Mouse (Mus musculus): Measurements from ENCODE around the gene Olfr97. TPM values are rescaled to one million over a fixed set of nuclear protein-coding genes. Genes with fewer than 3 reads are reported as not detected.

Olfr97 gene
- total and polyA plus RNA-seq, 3 experiments = 0.11 TPM; not detected in 2

GRCm38 (mm10) chr17:37190711-37191110 is 46.4 kb downstream of the Olfr97 start:
- Histone ChIP-seq H3K36me3 (replicated peaks) (no peaks in the 10 kb centered on the region), H3K27me3 (ENCODE audit: insufficient read depth, low read length) (no peaks in the 10 kb centered on the region), H3K9me3 (replicated peaks) (no peaks in the 10 kb centered on the region), H3K4me1 (ENCODE audit: insufficient read depth, low read depth, low read length) (no peaks in the 10 kb centered on the region), H3K4me3 (ENCODE audit: low read depth, low read length) (no peak overlapping the region)
- no peak for ATAC-seq (ENCODE audit: extremely low read depth, insufficient number of reproducible peaks, low FRiP score, poor library complexity, severe bottlenecking)
- no peak for DNase-seq (ENCODE audit: low spot score)
- no peak for TF ChIP-seq GATA2 (IDR thresholded peaks at IDR 0.05; ENCODE audit: borderline replicate concordance, low read depth, low read length)
- no peak for TF ChIP-seq CTCF (IDR thresholded peaks at IDR 0.05; ENCODE audit: low read depth, low read length)
- TF ChIP-seq GATA1 (IDR thresholded peaks at IDR 0.05; ENCODE audit: borderline replicate concordance, low read length) = no peak
- TF ChIP-seq TAL1 (conservative IDR thresholded peaks at IDR 0.05; ENCODE audit: low read depth, low read length) = no peak
- no peak for TF ChIP-seq POLR2AphosphoS5 (IDR thresholded peaks at IDR 0.05; ENCODE audit: insufficient replicate concordance, low read depth, low read length)

- ATAC-seq (ENCODE audit: extremely low read depth, insufficient number of reproducible peaks, low FRiP score, poor library complexity, severe bottlenecking) (no peak), DNase-seq (ENCODE audit: low spot score) (no peak)
- Histone ChIP-seq H3K27me3 (ENCODE audit: insufficient read depth, low read length) (no peaks in the 10 kb centered on the region), H3K36me3 (replicated peaks) (no peaks in the 10 kb centered on the region), H3K4me3 (ENCODE audit: low read depth, low read length) (no peak overlapping the region), H3K9me3 (replicated peaks) (no peaks in the 10 kb centered on the region), H3K4me1 (ENCODE audit: insufficient read depth, low read depth, low read length) (no peaks in the 10 kb centered on the region; the same call in 1 of the 2 replicates)
- no peak for TF ChIP-seq GATA2 (IDR thresholded peaks at IDR 0.05; ENCODE audit: borderline replicate concordance, low read depth, low read length)
- TF ChIP-seq TAL1 (conservative IDR thresholded peaks at IDR 0.05; ENCODE audit: low read depth, low read length) = no peak
These were observed 51.7 kb downstream of the Olfr97 start for GRCm38 (mm10) chr17:37185474-37185873.

Other genes starting within 250 kb of the Olfr97 start
Only the 20 nearest of the 25 such genes appear.
- 35.2 and 36.4 TPM in 2 replicates for gene Gabbr1, start 191.4 kb downstream of the Olfr97 start, total RNA-seq (2014; fragmentation: Nextera tagmentation)
- gene Gabbr1, start 191.4 kb downstream of the Olfr97 start, total RNA-seq (2017) = 11.7 and 12.4 TPM in 2 replicates
- gene Gabbr1, start 191.4 kb downstream of the Olfr97 start, polyA plus RNA-seq (2012) = 31.9 and 42.6 TPM in 2 replicates
- not detected in 2 replicates for gene Olfr90, start 148.8 kb downstream of the Olfr97 start, total RNA-seq (2014; fragmentation: Nextera tagmentation)
- gene Olfr90, start 148.8 kb downstream of the Olfr97 start, total RNA-seq (2017) = 0.06 and 0.27 TPM in 2 replicates
- gene Olfr90, start 148.8 kb downstream of the Olfr97 start, polyA plus RNA-seq (2012) = not detected in 2 replicates
- gene Olfr91, start 139.1 kb downstream of the Olfr97 start, total RNA-seq (2014; fragmentation: Nextera tagmentation) = not detected in 2 replicates
- gene Olfr91, start 139.1 kb downstream of the Olfr97 start, total RNA-seq (2017) = 0.05 and 0.06 TPM in 2 replicates
- gene Olfr91, start 139.1 kb downstream of the Olfr97 start, polyA plus RNA-seq (2012) = not detected in 2 replicates
- not detected in 2 replicates for gene Olfr92, start 117.2 kb downstream of the Olfr97 start, total RNA-seq (2014; fragmentation: Nextera tagmentation)
- not detected in 2 replicates for gene Olfr92, start 117.2 kb downstream of the Olfr97 start, total RNA-seq (2017)
- gene Olfr92, start 117.2 kb downstream of the Olfr97 start, polyA plus RNA-seq (2012) = not detected in 2 replicates
- gene Olfr93, start 75.8 kb downstream of the Olfr97 start, total RNA-seq (2014; fragmentation: Nextera tagmentation) = not detected in 2 replicates
- gene Olfr93, start 75.8 kb downstream of the Olfr97 start, total RNA-seq (2017) = 0.06 and 0.27 TPM in 2 replicates
- not detected in 2 replicates for gene Olfr93, start 75.8 kb downstream of the Olfr97 start, polyA plus RNA-seq (2012)
- not detected in 2 replicates for gene Ubd, start 43.4 kb downstream of the Olfr97 start, total RNA-seq (2014; fragmentation: Nextera tagmentation)
- not detected in 2 replicates for gene Ubd, start 43.4 kb downstream of the Olfr97 start, total RNA-seq (2017)
- gene Ubd, start 43.4 kb downstream of the Olfr97 start, polyA plus RNA-seq (2012) = not detected in 2 replicates
- gene Olfr94, start 36.3 kb downstream of the Olfr97 start, total RNA-seq (2014; fragmentation: Nextera tagmentation) = not detected in 2 replicates
- gene Olfr94, start 36.3 kb downstream of the Olfr97 start, total RNA-seq (2017) = 0.06 and 0.11 TPM in 2 replicates
- not detected in 2 replicates for gene Olfr94, start 36.3 kb downstream of the Olfr97 start, polyA plus RNA-seq (2012)
- gene Olfr95, start 24.2 kb downstream of the Olfr97 start, total RNA-seq (2014; fragmentation: Nextera tagmentation) = not detected in 2 replicates
- gene Olfr95, start 24.2 kb downstream of the Olfr97 start, total RNA-seq (2017) = under 0.01 and 0.05 TPM in 2 replicates
- not detected in 2 replicates for gene Olfr95, start 24.2 kb downstream of the Olfr97 start, polyA plus RNA-seq (2012)
- not detected in 2 replicates for gene Olfr96, start 17.2 kb downstream of the Olfr97 start, total RNA-seq (2014; fragmentation: Nextera tagmentation)
- 0.06 TPM in 1 of 2 replicates, not detected in the other for gene Olfr96, start 17.2 kb downstream of the Olfr97 start, total RNA-seq (2017)
- gene Olfr96, start 17.2 kb downstream of the Olfr97 start, polyA plus RNA-seq (2012) = not detected in 2 replicates
- not detected in 2 replicates for gene Olfr98, start 26.4 kb upstream of the Olfr97 start, total RNA-seq (2014; fragmentation: Nextera tagmentation)
- not detected in 2 replicates for gene Olfr98, start 26.4 kb upstream of the Olfr97 start, total RNA-seq (2017)
- not detected in 2 replicates for gene Olfr98, start 26.4 kb upstream of the Olfr97 start, polyA plus RNA-seq (2012)
- not detected in 2 replicates for gene H2-M3, start 32.9 kb upstream of the Olfr97 start, total RNA-seq (2014; fragmentation: Nextera tagmentation)
- not detected in 2 replicates for gene H2-M3, start 32.9 kb upstream of the Olfr97 start, total RNA-seq (2017)
- not detected in 2 replicates for gene H2-M3, start 32.9 kb upstream of the Olfr97 start, polyA plus RNA-seq (2012)
- not detected in 2 replicates for gene Olfr99, start 46.1 kb upstream of the Olfr97 start, total RNA-seq (2014; fragmentation: Nextera tagmentation)
- not detected in 2 replicates for gene Olfr99, start 46.1 kb upstream of the Olfr97 start, total RNA-seq (2017)
- gene Olfr99, start 46.1 kb upstream of the Olfr97 start, polyA plus RNA-seq (2012) = not detected in 2 replicates
- not detected in 2 replicates for gene Olfr101, start 67.0 kb upstream of the Olfr97 start, total RNA-seq (2014; fragmentation: Nextera tagmentation)
- 0.05 and 0.12 TPM in 2 replicates for gene Olfr101, start 67.0 kb upstream of the Olfr97 start, total RNA-seq (2017)
- gene Olfr101, start 67.0 kb upstream of the Olfr97 start, polyA plus RNA-seq (2012) = not detected in 2 replicates
- not detected in 2 replicates for gene Olfr102, start 79.7 kb upstream of the Olfr97 start, total RNA-seq (2014; fragmentation: Nextera tagmentation)
- gene Olfr102, start 79.7 kb upstream of the Olfr97 start, total RNA-seq (2017) = 0.12 TPM in 1 of 2 replicates, not detected in the other
- not detected in 2 replicates for gene Olfr102, start 79.7 kb upstream of the Olfr97 start, polyA plus RNA-seq (2012)
- gene Olfr103, start 102.4 kb upstream of the Olfr97 start, total RNA-seq (2014; fragmentation: Nextera tagmentation) = not detected in 2 replicates
- gene Olfr103, start 102.4 kb upstream of the Olfr97 start, total RNA-seq (2017) = 0.05 TPM in 1 of 2 replicates, not detected in the other
- gene Olfr103, start 102.4 kb upstream of the Olfr97 start, polyA plus RNA-seq (2012) = not detected in 2 replicates
- not detected in 2 replicates for gene Olfr104-ps, start 122.3 kb upstream of the Olfr97 start, total RNA-seq (2014; fragmentation: Nextera tagmentation)
- 0.06 and 0.16 TPM in 2 replicates for gene Olfr104-ps, start 122.3 kb upstream of the Olfr97 start, total RNA-seq (2017)
- gene Olfr104-ps, start 122.3 kb upstream of the Olfr97 start, polyA plus RNA-seq (2012) = not detected in 2 replicates
- not detected in 2 replicates for gene Olfr105-ps, start 141.7 kb upstream of the Olfr97 start, total RNA-seq (2014; fragmentation: Nextera tagmentation)
- 0.06 and 0.11 TPM in 2 replicates for gene Olfr105-ps, start 141.7 kb upstream of the Olfr97 start, total RNA-seq (2017)
- not detected in 2 replicates for gene Olfr105-ps, start 141.7 kb upstream of the Olfr97 start, polyA plus RNA-seq (2012)
- gene Olfr106-ps, start 153.1 kb upstream of the Olfr97 start, total RNA-seq (2014; fragmentation: Nextera tagmentation) = not detected in 2 replicates
- gene Olfr106-ps, start 153.1 kb upstream of the Olfr97 start, total RNA-seq (2017) = not detected in 2 replicates
- not detected in 2 replicates for gene Olfr106-ps, start 153.1 kb upstream of the Olfr97 start, polyA plus RNA-seq (2012)
- not detected in 2 replicates for gene Olfr107, start 161.9 kb upstream of the Olfr97 start, total RNA-seq (2014; fragmentation: Nextera tagmentation)
- 0.06 and 0.16 TPM in 2 replicates for gene Olfr107, start 161.9 kb upstream of the Olfr97 start, total RNA-seq (2017)
- not detected in 2 replicates for gene Olfr107, start 161.9 kb upstream of the Olfr97 start, polyA plus RNA-seq (2012)
- gene Olfr108, start 208.2 kb upstream of the Olfr97 start, total RNA-seq (2014; fragmentation: Nextera tagmentation) = not detected in 2 replicates
- gene Olfr108, start 208.2 kb upstream of the Olfr97 start, total RNA-seq (2017) = 0.11 TPM in 1 of 2 replicates, not detected in the other
- not detected in 2 replicates for gene Olfr108, start 208.2 kb upstream of the Olfr97 start, polyA plus RNA-seq (2012)

All from G1E (cell line).